In genomic region chr9:119107566-119107965, GRCm38 (mm10) we compare ENCODE assay signal across 10 mouse cellular contexts. TPM values are rescaled to one million over a fixed set of nuclear protein-coding genes. Genes with fewer than 3 reads are reported as not detected.
DNase-seq lines count a peak whose midpoint lies in the region; ATAC-seq and TF ChIP-seq lines count a peak whose summit lies in the region.
"Had no signal": no experiment of that assay in that cellular context is flagged by ENCODE, and none has a peak within 500 bp of the region (broad histone marks: within the 10 kb centered on the region; RNA-seq: fewer than 3 reads in every experiment).

No protein-coding gene starts in this region.

- peak; percentile 63 for DNase-seq in adrenal gland, postnatal 14 days
- DNase-seq in adrenal gland, postnatal 4 days (ENCODE audit: low spot score in 2 of 2) = no peak
- no peak for DNase-seq in liver, embryonic 14.5 days (ENCODE audit: low read depth in 3 of 3, low spot score in 3 of 3)
- DNase-seq in kidney, postnatal 14 days = peak; percentile 53
- DNase-seq in ovary, postnatal 10 days (ENCODE audit: low spot score) = no peak
- DNase-seq in frontal cortex, postnatal 14 days (ENCODE audit: low spot score in 2 of 2) = no peak

- TF ChIP-seq CTCF in liver, embryonic 14.5 days (IDR thresholded peaks at IDR 0.05; ENCODE audit: low read depth) = peak; percentile 65
- peak; percentile 48 for TF ChIP-seq CTCF in bone marrow, adult 2 months (IDR thresholded peaks at IDR 0.05; ENCODE audit: control insufficient read depth, insufficient read depth, low read length)

- WGBS in liver, embryonic 14.5 days (ENCODE audit: insufficient replicate concordance) = 62% methylated on average over 4 of the region's 4 CpGs
- 61% methylated on average over 4 of the region's 4 CpGs for WGBS in liver, embryonic 12.5 days (ENCODE audit: insufficient replicate concordance)
- WGBS in bone marrow, adult 2 months = 83% methylated on average over 4 of the region's 4 CpGs

- no peak overlapping the region for H3K4me3 ChIP-seq in liver, embryonic 14.5 days (ENCODE audit: insufficient read depth in 1 of 2, low read depth in 2 of 2, low read length in 2 of 2)
- H3K4me3 ChIP-seq in liver, embryonic 12.5 days = no peak overlapping the region
- no peak overlapping the region for H3K4me3 ChIP-seq in bone marrow, adult 2 months (replicated peaks; ENCODE audit: control insufficient read depth, low read depth, low read length)
- H3K4me3 ChIP-seq: liver, embryonic 15.5 days had no signal

- H3K4me2 ChIP-seq in liver, embryonic 14.5 days (ENCODE audit: low read depth) = no peak overlapping the region
- no peak overlapping the region for H3K4me2 ChIP-seq in liver, embryonic 12.5 days
- H3K4me2 ChIP-seq: liver, embryonic 15.5 days had no signal

- H3K36me3 ChIP-seq in liver, embryonic 14.5 days (replicated peaks; ENCODE audit: control insufficient read depth, insufficient read depth, low read depth) = no peaks in the 10 kb centered on the region
- no peaks in the 10 kb centered on the region for H3K36me3 ChIP-seq in liver, embryonic 12.5 days
- H3K36me3 ChIP-seq: G1E; liver, embryonic 15.5 days had no signal

- no peak for TF ChIP-seq EP300 in liver, embryonic 14.5 days (IDR thresholded peaks at IDR 0.05; ENCODE audit: low read depth)

- no peak overlapping the region for H3K27ac ChIP-seq in liver, embryonic 14.5 days
- no peak overlapping the region for H3K27ac ChIP-seq in liver, embryonic 12.5 days
- H3K27ac ChIP-seq in bone marrow, adult 2 months (ENCODE audit: control insufficient read depth, insufficient read depth, low read depth, low read length, poor library complexity) = no peak overlapping the region
- H3K27ac ChIP-seq: liver, embryonic 15.5 days had no signal

- no peak overlapping the region for H3K9ac ChIP-seq in liver, embryonic 14.5 days (replicated peaks)
- H3K9ac ChIP-seq in liver, embryonic 12.5 days = no peak overlapping the region
- H3K9ac ChIP-seq: liver, embryonic 15.5 days had no signal

- TF ChIP-seq POLR2A in bone marrow, adult 2 months (IDR thresholded peaks at IDR 0.05; ENCODE audit: borderline replicate concordance, control insufficient read depth, low read depth, low read length) = no peak

- H3K4me1 ChIP-seq in liver, embryonic 14.5 days (replicated peaks; ENCODE audit: control insufficient read depth in 2 of 2, insufficient read depth in 2 of 2, low read length in 1 of 2) = peaks cover 0 to 2% of the 10 kb centered on the region in 2 experiments; a peak in 1 of 4 replicates
- no peaks in the 10 kb centered on the region for H3K4me1 ChIP-seq in liver, embryonic 12.5 days
- H3K4me1 ChIP-seq in bone marrow, adult 2 months (ENCODE audit: control insufficient read depth, insufficient read depth, low read length) = no peaks in the 10 kb centered on the region
- H3K4me1 ChIP-seq: liver, embryonic 15.5 days had no signal

- H3K9me3 ChIP-seq in liver, embryonic 14.5 days (ENCODE audit: control insufficient read depth, low read length) = no peaks in the 10 kb centered on the region
- H3K9me3 ChIP-seq in liver, embryonic 12.5 days (replicated peaks) = no peaks in the 10 kb centered on the region
- H3K9me3 ChIP-seq: liver, embryonic 15.5 days had no signal

- no peaks in the 10 kb centered on the region; the same call in none of the 2 replicates for H3K27me3 ChIP-seq in liver, embryonic 14.5 days (ENCODE audit: control insufficient read depth, insufficient read depth, low read length)
- peaks cover 18% of the 10 kb centered on the region for H3K27me3 ChIP-seq in liver, embryonic 12.5 days (replicated peaks)

- no peak for ATAC-seq in liver, embryonic 14.5 days (ENCODE audit: insufficient read depth)
- no peak for ATAC-seq in liver, embryonic 12.5 days

RNA-seq across cellular contexts. Expression of gene Dlec1, which starts 5.3 kb away (rescaled TPM):
- total RNA-seq in adrenal gland, postnatal 14 days (2021) = 1.5 and 1.7 TPM in 2 replicates
- total RNA-seq in adrenal gland, postnatal 4 days (2021) = 1 to 10 TPM; 1.1 to 2.7 TPM
- polyA plus RNA-seq in liver, embryonic 14.5 days (2012; rRNA removed) = 0.04 and 0.06 TPM in 2 replicates
- polyA plus RNA-seq in liver, embryonic 14.5 days (2014; fragmentation: Nextera tagmentation; extraction: Ambion mirVana) = 0.04 TPM in 1 of 2 replicates, not detected in the other
- polyA plus RNA-seq in liver, embryonic 12.5 days (2016; fragmentation: Nextera tagmentation; extraction: Ambion mirVana) = 0.12 TPM in 2 replicates
- polyA plus RNA-seq in bone marrow, adult 2 months (2011; ENCODE audit: insufficient read depth, insufficient read length, low replicate concordance, missing spikeins) = 2.5 TPM in 1 of 2 replicates, not detected in the other
- total RNA-seq: G1E had no signal
- polyA plus RNA-seq: G1E; liver, embryonic 15.5 days had no signal

RNA-seq across cellular contexts. Expression of gene Plcd1, which starts 14.3 kb away (rescaled TPM):
- total RNA-seq in adrenal gland, postnatal 14 days (2021) = 11.8 and 13.6 TPM in 2 replicates
- 10 to 100 TPM in 1 of 2 experiments, 1 to 10 TPM in 1; 9.7 to 12.7 TPM for total RNA-seq in adrenal gland, postnatal 4 days (2021)
- 0.97 and 1.1 TPM in 2 replicates for polyA plus RNA-seq in liver, embryonic 14.5 days (2012; rRNA removed)
- 0.95 and 1.2 TPM in 2 replicates for polyA plus RNA-seq in liver, embryonic 14.5 days (2014; fragmentation: Nextera tagmentation; extraction: Ambion mirVana)
- 2.8 and 3.1 TPM in 2 replicates for polyA plus RNA-seq in liver, embryonic 12.5 days (2016; fragmentation: Nextera tagmentation; extraction: Ambion mirVana)
- 2.6 TPM in 2 replicates for polyA plus RNA-seq in bone marrow, adult 2 months (2011; ENCODE audit: insufficient read depth, insufficient read length, low replicate concordance, missing spikeins)
- total RNA-seq: G1E had no signal
- polyA plus RNA-seq: G1E had no signal

RNA-seq across cellular contexts. Expression of gene Acaa1b, which starts 49.3 kb away (rescaled TPM):
- total RNA-seq in adrenal gland, postnatal 14 days (2021) = 16.6 and 62.6 TPM in 2 replicates
- 10 to 100 TPM; 15.9 to 23.3 TPM for total RNA-seq in adrenal gland, postnatal 4 days (2021)
- 3.9 and 4.2 TPM in 2 replicates for polyA plus RNA-seq in liver, embryonic 14.5 days (2012; rRNA removed)
- 6.7 and 7.0 TPM in 2 replicates for polyA plus RNA-seq in liver, embryonic 14.5 days (2014; fragmentation: Nextera tagmentation; extraction: Ambion mirVana)
- 0.55 and 0.85 TPM in 2 replicates for polyA plus RNA-seq in liver, embryonic 12.5 days (2016; fragmentation: Nextera tagmentation; extraction: Ambion mirVana)
- 2.0 and 2.3 TPM in 2 replicates for polyA plus RNA-seq in bone marrow, adult 2 months (2011; ENCODE audit: insufficient read depth, insufficient read length, low replicate concordance, missing spikeins)
- total RNA-seq: G1E had no signal
- polyA plus RNA-seq: G1E had no signal

RNA-seq across cellular contexts. Expression of gene Gm47289, which starts 51.4 kb away (rescaled TPM):
- total RNA-seq in adrenal gland, postnatal 14 days (2021) = not detected in 2 replicates
- total RNA-seq in adrenal gland, postnatal 4 days (2021) = not detected
- polyA plus RNA-seq in liver, embryonic 14.5 days (2012; rRNA removed) = not detected in 2 replicates
- polyA plus RNA-seq in liver, embryonic 14.5 days (2014; fragmentation: Nextera tagmentation; extraction: Ambion mirVana) = not detected in 2 replicates
- polyA plus RNA-seq in liver, embryonic 12.5 days (2016; fragmentation: Nextera tagmentation; extraction: Ambion mirVana) = not detected in 2 replicates
- not detected in 2 replicates for polyA plus RNA-seq in bone marrow, adult 2 months (2011; ENCODE audit: insufficient read depth, insufficient read length, low replicate concordance, missing spikeins)
- polyA plus RNA-seq: G1E; liver, embryonic 15.5 days had no signal

RNA-seq across cellular contexts. Expression of gene Vill, which starts 55.0 kb away (rescaled TPM):
- 2.2 and 2.3 TPM in 2 replicates for total RNA-seq in adrenal gland, postnatal 14 days (2021)
- total RNA-seq in adrenal gland, postnatal 4 days (2021) = 10 to 100 TPM in 1 of 2 experiments, 1 to 10 TPM in 1; 3.2 to 10.1 TPM
- 9.7 and 10.4 TPM in 2 replicates for polyA plus RNA-seq in liver, embryonic 14.5 days (2012; rRNA removed)
- polyA plus RNA-seq in liver, embryonic 14.5 days (2014; fragmentation: Nextera tagmentation; extraction: Ambion mirVana) = 7.4 and 8.4 TPM in 2 replicates
- 12.1 and 12.7 TPM in 2 replicates for polyA plus RNA-seq in liver, embryonic 12.5 days (2016; fragmentation: Nextera tagmentation; extraction: Ambion mirVana)
- polyA plus RNA-seq in bone marrow, adult 2 months (2011; ENCODE audit: insufficient read depth, insufficient read length, low replicate concordance, missing spikeins) = 19.5 and 35.2 TPM in 2 replicates
- total RNA-seq: G1E had no signal
- polyA plus RNA-seq: G1E had no signal

Comparison
In these comparisons a context has a peak if more than half of its experiments do, and no peak if none do; other contexts are left out.
1. DNase-seq: peak in adrenal gland, postnatal 14 days (single experiment) and kidney, postnatal 14 days (single experiment); none in adrenal gland, postnatal 4 days (0 of 2), liver, embryonic 14.5 days (0 of 3), ovary, postnatal 10 days (single experiment) and frontal cortex, postnatal 14 days (0 of 2).